Mouse (Mus musculus): ENCODE measurements at regions not wholly inside any gene's neighbourhood (a gene's known extent, or its start where the extent isn't known, plus 50 kb on each side); places are given as distances from the start of the nearest gene placed in this dataset.

- DNase-seq = peak; percentile 33
These were observed 260.9 kb downstream of the Sox4 start for GRCm38 (mm10) chr13:28692587-28692986.

- DNase-seq = no peak
These were observed 262.9 kb downstream of the Sox4 start for GRCm38 (mm10) chr13:28690511-28691160.

DNA sequence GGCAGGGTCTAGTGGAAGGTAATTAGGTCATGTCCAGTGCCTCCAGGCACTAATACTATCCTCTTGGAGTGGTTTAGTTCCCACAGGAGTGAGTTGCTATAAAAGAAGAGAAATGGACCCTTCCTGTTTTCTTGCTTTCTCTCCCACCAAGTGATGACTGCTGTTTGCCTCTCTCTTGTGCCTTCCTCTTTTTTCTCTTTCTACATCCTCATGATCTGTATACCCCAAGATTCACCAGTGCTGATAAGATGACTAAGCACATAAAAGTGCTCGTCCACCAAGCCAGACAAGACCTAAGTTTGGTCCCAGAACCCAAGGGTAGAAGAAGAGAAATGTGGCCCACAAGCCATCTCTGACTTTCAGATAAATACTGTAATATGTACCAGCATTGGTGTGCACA is 265.7 kb downstream of the Sox4 start:
- DNase-seq = no peak

DNA sequence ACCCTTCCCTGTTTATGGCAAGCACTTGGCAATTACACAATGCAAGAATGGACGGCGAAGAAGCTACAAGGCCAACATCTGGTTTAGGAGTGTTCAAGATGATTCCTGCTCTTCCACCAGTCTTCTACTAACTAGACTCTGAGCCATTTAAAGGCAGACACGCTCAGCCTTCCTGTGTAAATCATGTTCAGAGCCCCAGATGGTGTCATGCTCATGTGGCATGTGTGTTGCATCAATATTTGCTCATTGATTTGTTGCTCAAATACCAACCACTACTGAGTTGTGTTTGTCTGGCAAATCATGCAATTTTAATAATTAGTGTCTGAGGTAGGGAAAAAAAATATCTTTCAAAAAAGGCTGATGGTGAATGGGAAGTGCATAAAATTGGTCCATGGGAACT is 269.2 kb downstream of the Sox4 start:
- DNase-seq = no peak

DNA sequence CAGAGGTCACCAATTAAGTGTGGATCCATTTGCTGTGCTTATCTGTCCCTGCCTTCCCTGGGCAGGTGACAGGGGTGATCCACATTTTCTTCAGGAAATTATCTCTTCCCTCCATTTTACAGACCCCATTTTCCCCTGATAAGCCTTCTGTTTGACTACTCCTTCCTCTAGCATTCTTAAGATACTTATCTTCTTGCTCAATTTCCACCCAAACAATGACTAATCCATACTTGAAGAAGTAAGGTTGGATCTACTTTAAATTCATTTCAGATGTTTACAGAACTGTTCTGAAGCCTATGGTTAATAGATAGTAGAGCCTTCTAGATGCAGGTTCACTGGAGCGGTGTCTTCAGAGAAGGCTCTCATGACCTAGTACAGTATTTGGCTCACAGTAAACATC is 273.2 kb downstream of the Sox4 start:
- DNase-seq = no peak

DNA sequence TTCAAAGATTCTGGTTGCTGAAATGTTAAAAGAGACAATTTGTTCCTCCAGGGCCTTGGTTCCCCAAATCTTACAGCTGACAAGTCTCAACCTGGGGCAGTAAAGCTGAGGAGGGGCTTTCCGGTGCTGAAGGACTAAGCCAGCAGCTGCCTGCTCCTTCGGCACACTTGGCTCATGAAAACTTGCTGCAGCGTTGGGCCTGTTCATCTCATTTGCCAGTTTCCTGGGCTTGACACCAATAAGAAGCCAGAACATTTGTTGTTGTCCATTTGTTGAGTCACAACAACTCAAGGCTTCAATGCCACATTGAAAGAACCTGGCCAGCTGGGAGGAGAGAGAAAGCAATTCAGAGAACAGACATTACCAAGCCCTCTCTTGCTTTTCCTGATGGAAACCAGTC is 279.9 kb downstream of the Sox4 start:
- DNase-seq = no peak

DNA sequence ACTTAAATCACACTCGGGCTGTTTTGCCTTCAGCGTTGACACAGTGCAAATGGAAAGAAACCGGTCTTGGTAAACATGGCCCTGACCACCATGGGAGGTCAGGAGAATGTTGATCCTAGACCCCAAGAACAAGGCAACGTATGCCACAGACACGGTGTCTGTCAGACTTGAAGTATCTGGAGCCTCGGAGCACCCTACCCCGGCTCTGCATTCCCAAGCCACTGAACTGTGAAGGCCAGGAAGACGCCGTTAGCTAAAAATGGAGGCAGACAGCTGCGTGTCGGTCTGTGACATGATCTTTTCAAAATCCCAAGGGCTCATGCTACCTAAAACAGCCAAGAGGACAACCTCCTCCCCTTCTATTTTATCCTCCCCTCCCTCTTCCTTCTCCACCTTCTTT is 282.0 kb downstream of the Sox4 start:
- DNase-seq = no peak

DNA sequence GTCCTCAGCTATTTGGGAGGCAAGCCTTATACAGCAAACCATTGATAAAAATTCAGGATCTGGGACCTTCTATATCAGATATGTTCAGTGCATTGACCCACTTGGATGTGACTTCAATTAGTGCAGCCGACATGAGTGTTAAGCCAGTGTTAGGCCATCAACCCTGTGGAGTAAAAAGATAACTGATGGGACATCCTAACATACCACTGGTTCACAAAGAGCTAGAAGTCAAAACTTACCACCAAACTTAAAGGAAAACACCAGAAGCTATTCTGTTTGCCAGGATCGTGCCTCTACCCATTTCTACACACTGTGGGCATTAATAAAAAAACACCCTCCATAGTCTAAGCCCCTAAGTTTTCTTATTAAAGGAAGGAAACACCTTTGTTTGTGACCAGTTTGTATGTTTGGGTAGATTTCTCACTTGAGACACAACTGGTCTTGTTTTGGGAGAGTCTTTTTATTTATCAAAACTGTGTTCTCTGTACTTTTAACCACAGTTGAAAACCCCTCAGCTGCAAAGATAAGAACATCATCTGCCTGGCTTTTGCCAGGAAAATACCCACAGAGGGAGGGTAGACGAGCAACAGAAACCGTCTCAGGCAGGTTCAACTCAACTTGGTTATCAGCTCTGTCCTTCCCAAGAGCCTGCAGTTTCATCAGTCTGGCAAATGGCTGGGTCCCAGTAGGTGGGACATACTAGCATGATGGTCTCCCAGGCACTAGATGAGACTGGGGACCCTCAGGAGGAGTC is 283.5 kb downstream of the Sox4 start:
- DNase-seq = no peak

GRCm38 (mm10) chr13:28666832-28667231 is 286.7 kb downstream of the Sox4 start:
- no peak for DNase-seq

DNA sequence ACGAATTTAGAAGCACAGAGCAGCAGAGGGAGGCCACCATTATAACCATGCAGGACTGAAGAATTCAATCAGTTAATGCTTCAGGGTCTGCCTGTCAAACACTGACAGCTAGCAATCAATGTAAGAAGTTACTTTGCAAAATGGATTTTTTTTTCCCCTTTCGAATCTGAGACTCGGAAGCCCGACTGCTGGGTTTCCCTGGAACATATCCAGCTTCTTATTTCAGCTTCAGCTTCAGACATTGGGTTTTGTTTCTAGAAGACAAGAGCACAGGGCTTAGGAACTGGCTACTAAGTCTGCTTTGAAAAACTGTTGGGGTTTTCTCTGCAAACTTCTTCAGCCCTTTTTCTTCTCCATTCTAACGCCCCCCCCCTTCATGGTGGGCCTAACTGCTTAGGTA is 288.4 kb downstream of the Sox4 start:
- DNase-seq = no peak

GRCm38 (mm10) chr13:28664698-28665097 is 288.8 kb downstream of the Sox4 start:
- DNase-seq = no peak

DNA sequence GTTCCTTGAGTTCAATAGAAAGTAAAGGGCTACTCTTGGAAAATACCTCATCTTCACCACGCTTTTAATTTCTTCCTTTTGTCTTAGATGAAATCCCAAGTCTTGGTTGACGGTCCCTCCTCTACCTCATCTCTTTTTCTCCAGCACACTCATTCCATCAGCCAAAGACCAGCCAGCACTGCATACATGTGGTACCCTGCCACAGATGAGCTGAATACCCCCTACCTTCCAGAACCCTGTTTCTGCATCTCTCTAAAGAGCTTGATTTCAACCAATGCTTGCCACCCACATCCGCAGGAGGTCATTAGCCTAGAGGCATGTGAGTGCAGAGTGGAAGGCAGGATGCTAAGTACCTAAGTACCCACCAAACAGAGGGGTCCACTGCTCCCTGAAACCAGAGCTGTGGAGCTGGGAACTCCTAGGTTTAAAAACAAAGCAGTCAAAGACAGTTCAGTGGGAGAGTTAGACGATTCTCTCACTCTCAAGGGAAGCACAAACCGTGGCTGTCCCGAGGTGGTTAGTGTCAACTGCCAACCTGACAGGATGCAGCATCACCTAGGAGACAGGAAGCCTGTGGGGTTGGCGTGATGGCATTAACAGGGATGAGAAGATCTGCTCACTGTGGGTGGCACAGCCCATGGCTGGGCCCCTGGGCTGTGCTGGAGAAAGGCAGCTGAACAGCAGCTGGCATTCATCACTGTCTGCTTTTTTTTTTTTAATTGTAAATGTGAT is 289.4 kb downstream of the Sox4 start:
- DNase-seq = no peak

DNA sequence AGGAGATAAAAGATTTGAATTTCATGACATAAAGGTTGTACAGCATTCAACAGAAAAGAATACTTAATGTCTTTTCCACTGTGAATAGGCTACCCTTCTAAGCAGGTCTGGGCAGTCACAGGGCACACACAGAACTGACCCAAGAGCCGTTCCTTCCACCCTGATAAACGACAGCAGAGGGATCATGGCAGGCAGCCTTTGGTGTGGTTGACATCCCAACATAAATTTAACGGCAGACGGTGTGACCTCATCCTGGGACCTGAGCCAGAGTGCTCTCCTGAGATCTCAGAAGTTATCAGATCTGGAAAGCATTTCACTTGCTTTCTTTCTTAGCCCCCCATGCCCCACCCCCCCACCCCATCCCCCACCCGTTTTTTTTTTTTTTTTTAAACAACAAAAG is 290.1 kb downstream of the Sox4 start:
- no peak for DNase-seq

DNA sequence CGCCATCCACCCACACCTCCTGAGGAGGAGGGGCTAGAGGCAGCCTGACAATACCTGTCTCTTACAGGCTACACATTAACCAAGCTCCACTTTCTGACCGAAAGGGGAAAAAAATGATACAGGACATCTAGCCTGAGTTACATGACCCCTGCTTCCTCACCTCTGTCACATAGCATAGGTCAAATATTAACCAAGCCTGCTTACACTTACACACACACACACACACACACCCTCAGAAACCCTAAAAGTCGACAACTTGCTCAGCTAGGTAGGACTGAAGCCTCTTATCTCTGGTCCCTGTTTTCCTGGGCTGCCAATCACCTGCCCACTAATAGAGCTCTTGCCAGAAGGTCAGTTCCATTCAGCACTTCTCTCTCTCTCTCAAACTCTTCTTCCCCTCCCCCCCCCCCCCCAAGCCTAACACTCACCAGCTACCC is 291.2 kb downstream of the Sox4 start:
- DNase-seq = no peak

GRCm38 (mm10) chr13:28660151-28660550 is 293.4 kb downstream of the Sox4 start:
- DNase-seq = no peak

- DNase-seq = no peak
These were observed 294.9 kb downstream of the Sox4 start for GRCm38 (mm10) chr13:28658652-28659051.

GRCm38 (mm10) chr13:28654883-28655282 is 298.6 kb downstream of the Sox4 start:
- no peak for DNase-seq

DNA sequence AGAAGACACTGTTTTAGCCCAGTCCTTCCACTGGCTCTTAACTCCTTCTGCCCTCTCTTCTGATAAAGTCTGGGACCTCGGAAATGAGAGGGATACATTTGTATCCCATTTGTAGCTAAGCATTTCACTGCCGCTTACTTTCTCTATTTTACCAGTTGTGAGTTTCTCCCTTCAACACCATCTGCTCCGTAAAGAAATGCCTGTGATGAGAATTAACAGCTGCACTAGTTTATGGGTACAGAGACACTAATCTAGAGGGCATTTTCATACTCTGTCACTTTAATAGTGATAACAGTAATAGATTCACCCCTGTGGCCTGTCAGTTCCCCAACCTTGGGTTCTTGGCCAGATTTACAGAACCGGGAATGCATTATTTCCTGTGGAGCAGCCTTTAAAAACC is 300.2 kb downstream of the Sox4 start:
- DNase-seq = no peak

DNA sequence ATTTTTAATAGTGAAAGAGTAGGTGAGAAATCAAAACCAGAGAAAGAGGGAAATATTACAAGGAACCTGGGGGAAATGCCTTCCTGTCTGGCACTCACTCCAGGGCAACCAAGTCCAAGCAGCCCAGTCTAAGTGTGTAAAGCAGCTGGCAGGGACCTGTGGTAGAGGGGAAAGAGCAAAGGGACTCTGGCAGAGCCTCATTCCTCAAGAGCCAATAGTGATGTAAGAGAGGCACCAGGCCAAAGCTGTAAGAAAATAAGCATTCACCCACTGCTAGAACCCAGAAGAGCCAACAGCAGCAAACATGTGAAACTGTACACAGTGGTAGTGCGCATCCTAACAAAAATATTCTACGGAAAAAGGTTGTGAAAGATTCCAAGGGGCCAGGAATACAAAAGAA is 301.7 kb downstream of the Sox4 start:
- DNase-seq = peak; percentile 5

DNA sequence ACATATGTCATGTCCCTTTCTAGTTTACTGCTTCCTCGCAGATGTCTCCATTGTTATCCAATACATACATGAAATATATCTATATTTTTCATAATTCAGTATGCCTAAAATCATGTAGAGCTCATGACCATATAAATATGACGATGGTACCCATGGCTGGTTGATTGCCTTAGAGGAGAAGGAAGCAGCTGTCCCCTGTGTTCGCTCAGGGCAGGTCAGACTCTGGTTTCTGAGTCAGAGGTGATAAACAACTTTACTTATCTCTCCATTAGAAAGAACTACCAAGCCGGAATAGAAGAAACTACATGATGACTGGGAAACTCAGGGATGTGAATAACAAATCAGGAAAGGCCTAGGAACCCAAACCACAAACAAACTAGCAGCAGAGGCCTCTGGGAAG is 307.6 kb downstream of the Sox4 start:
- DNase-seq = no peak

- no peak for DNase-seq
These were observed 308.5 kb downstream of the Sox4 start for GRCm38 (mm10) chr13:28644846-28645574.

GRCm38 (mm10) chr13:28640826-28641225 is 312.7 kb downstream of the Sox4 start:
- no peak for DNase-seq

- no peak for DNase-seq
These were observed 318.1 kb downstream of the Sox4 start for GRCm38 (mm10) chr13:28635230-28635950.

Measured in right cerebral cortex, adult 18-20 months (tissue).